Mouse (Mus musculus) neural tube, embryonic 10.5 days (tissue): Measurements from ENCODE around the gene Gm49403.
"Not testable (repeated sequence)": the region's sequence is repeated elsewhere in the genome, so short reads cannot be mapped to it uniquely, and the experiment has no call there.

Source experiments
- DNase-seq: peaks from one replicate; pipeline ENCODE4 v3.0.0-alpha.2; 2017; ENCODE audit warnings: low spot score; ENCODE audit errors: extremely low spot score

Gene Gm49403

DNA sequence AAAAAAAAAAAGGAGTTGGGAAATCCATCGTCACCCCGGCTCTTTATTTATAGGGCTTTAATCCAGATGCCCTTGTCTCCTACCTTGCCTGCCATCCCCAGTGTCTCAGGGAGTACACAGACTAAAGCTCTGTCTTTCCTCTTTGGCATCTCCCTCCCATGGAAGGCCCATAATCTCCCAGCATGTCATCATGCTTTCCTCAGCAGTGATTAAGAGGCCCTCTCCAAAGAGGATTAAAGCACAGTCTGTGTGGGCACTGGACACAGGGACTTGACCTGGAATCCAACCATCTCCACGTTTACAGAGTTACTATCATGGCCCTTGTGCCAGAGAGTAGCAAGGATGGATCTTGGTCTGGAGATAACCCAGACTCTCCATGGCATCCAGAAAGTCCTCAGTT, at the start of gene Gm49403, which contains the start of gene Lbhd1:
Gene Gm49403 (plus strand): TSS at position 315 of the 400 bp plus-strand sequence.
Gene Lbhd1 (plus strand): TSS at position 117 of the 400 bp plus-strand sequence.
- no peak for DNase-seq

GRCm38 (mm10) chr19:8836327-8836726, 47.4 kb upstream of the Gm49403 start:
- not testable (repeated sequence) for DNase-seq

- DNase-seq: peak; percentile 87
These were observed 46.4 kb upstream of the Gm49403 start, which contains the start of gene Bscl2 for GRCm38 (mm10) chr19:8837251-8837791. TSS of gene Bscl2 (plus strand) at chr19:8837467.

- DNase-seq: no peak
These were observed 45.5 kb upstream of the Gm49403 start for GRCm38 (mm10) chr19:8838041-8838730.

- DNase-seq: no peak
These were observed 44.4 kb upstream of the Gm49403 start, which contains the start of gene Gng3 for GRCm38 (mm10) chr19:8839103-8839907. TSS of gene Gng3 (minus strand) at chr19:8839194.

- DNase-seq: no peak
These were observed 43.6 kb upstream of the Gm49403 start for GRCm38 (mm10) chr19:8839908-8840791.

DNA sequence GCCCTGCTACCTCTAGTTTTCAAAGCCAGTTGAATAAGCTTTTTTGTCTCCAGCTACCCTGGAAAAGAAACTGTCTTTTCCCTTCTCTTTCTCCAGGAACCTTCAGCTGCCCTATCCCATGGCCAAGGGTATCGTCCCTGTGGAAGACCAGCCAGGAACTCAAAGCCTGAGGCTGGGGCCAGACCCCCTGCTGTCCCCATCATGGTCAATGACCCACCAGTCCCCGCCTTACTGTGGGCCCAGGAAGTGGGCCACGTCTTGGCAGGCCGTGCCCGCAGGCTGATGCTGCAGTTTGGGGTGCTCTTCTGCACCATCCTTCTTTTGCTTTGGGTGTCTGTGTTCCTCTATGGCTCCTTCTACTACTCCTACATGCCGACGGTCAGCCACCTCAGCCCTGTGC, 42.7 kb upstream of the Gm49403 start:
- DNase-seq: no peak

- no peak for DNase-seq
These were observed 40.8 kb upstream of the Gm49403 start for GRCm38 (mm10) chr19:8842961-8843360.

- DNase-seq: peak; percentile 70
These were observed 39.2 kb upstream of the Gm49403 start for GRCm38 (mm10) chr19:8844371-8845129.

DNA sequence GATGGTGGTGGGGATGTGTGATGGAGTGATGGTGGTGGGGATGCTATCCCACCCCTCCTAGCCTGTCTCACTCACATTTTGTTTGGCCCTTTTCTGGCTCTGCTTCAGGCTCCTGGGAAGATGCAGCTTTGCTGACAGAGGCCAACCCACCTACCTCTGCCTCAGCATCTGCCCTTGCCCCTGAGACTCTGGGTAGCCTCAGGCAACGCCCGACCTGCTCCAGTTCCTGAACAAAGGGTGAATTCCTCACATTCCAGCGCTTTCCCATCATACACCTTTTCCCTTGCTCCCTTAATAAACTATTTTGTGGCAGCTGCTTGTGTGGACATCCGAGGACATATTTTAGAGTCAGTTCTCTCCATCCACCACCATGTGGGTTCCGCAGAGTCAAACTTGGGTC, 35.4 kb upstream of the Gm49403 start:
- no peak for DNase-seq

- no peak for DNase-seq
These were observed 33.3 kb upstream of the Gm49403 start, which contains the start of gene Lrrn4cl for GRCm38 (mm10) chr19:8850402-8850901. TSS of gene Lrrn4cl (plus strand) at chr19:8850768.

DNA sequence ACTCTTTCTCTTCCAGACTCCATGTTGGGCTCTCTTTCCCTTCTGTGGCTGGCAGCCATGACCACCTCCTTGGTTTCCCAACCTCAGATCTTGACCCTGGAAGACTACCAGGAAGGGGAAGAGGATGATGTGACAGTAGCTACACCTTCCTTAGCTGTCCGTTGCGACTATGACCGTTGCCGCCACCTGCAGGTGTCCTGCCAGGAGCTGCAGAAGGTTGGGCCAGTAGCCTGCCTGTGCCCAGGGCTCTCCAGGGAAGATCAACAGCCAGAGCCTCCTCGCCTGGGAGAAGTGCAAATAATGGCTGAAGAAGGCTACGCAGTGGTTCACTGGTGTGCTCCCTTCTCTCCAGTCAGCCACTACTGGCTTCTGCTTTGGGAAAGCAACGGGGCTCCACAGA, 32.1 kb upstream of the Gm49403 start:
- DNase-seq: no peak

GRCm38 (mm10) chr19:8852236-8852928, 31.3 kb upstream of the Gm49403 start:
- no peak for DNase-seq

DNA sequence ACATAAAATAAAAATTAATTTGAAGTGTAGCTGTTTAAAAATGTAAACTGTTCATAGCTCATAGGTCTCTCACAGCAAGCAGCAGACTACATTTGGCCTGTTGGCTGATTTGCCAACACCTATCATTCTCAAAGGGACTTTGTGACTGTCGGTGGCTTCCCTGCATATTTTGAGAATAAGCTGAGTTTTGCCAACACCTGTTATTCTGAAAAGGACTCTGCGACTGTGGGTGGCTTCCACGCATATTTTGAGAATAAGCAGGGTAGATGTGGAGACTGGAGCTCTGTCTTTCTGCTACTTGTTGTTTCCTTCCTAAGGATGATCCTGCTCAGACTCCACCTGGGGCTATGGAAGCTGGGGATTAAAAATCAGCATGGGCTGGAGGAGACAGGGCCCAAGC, 30.6 kb upstream of the Gm49403 start:
- no peak for DNase-seq

DNA sequence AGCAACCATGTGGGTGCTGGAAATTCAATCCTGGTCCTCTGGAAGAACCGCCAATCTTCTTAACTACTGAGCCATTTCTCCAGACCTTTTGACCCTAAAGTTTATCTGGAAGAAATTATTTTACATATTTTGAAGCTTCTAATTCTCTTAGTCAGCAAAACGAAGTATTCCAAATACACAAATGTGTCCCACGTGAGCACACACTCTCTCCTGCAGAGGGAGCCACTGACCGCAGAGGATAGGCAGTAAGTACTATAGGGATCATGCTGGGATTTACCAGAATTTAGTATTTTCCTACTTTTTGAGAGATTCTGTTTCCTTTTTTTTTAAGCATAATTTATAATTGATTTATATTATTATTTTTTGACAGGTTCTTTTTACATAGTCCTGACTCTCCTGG, 26.0 kb upstream of the Gm49403 start:
- DNase-seq: no peak

- DNase-seq: peak; percentile 23
These were observed 24.7 kb upstream of the Gm49403 start for GRCm38 (mm10) chr19:8859018-8859417.

DNA sequence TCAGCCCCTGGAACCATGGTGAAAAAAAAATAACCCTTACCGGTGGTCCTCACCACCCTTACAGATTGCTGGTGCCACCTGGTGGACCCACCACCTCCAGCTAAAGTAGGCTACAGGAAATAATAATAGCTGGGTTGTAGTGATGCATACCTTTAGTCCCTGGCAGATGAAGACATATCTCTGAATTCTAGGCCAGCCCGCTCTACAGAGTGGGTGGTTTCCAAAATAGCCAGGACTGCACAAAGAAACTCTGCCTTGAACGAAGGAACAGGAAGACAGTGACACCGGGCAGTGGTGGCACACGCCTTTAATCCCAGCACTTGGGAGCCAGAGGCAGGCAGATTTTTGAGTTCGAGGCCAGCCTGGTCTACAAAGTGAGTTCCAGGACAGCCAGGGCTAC, 19.5 kb upstream of the Gm49403 start:
- no peak for DNase-seq

DNA sequence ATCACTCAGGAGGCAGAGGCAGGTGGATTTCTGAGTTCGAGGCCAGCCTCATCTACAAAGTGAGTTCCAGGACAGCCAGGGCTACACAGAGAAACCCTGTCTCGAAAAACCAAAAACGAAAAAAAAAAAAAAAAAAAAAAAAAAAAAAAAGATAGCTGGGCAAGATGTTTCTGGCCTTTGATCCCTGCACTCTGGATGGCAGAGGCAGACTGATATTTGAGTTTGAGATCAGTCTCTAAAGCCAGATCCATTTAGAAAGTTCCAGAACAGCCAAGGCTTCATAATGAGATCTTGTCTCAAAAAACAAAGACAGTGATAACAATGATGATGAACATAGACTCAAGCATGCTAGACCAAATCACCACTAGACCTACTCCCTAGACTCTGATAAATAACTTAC, 13.3 kb upstream of the Gm49403 start:
- not testable (repeated sequence) for DNase-seq

DNA sequence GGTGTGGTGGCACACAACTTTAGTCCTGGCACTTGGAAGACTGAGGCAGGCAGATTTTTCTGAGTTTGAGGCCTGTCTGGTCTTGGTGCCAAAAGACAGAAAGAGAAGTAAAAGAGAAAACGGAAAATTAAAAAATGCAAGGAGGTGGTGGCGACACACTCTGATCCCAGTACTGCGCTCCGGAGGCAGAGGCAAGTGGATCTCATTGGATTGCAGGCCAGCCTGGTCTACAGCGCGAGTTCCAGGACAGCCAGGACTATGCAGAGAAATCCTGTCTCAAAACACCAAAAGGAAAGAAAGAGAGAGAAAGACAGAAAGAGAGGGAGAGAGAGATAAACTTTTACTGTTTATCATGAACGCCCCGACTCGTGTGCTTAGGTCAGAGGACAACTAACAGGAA, 12.9 kb upstream of the Gm49403 start:
- no peak for DNase-seq
